Mouse (Mus musculus) heart, embryonic 10.5 days (tissue): ENCODE data around the gene Nek11. TPM values are rescaled to one million over a fixed set of nuclear protein-coding genes. Genes with fewer than 3 reads are reported as not detected.

ENCODE experiments used
- DNase-seq: peaks from one replicate; pipeline ENCODE4 v3.0.0-alpha.2; 2017; ENCODE audit warnings: low spot score
- H3K27ac ChIP-seq: fragments of 300-500 bp; sonication (generic); 2 replicates; pipeline ENCODE4 v1.5.1; 2016; ENCODE audit warnings: mild to moderate bottlenecking
- H3K27me3 ChIP-seq: fragments of 300-500 bp; sonication (generic); 2 replicates; pipeline ENCODE4 v1.6.1; 2016; ENCODE audit warnings: mild to moderate bottlenecking; ENCODE audit not compliant: poor library complexity, insufficient read depth, severe bottlenecking
- H3K36me3 ChIP-seq: fragments of 300-500 bp; sonication (generic); 2 replicates; pipeline ENCODE4 v1.6.1; 2016; ENCODE audit warnings: mild to moderate bottlenecking, moderate library complexity
- H3K4me1 ChIP-seq: fragments of 300-500 bp; sonication (generic); 2 replicates; pipeline ENCODE4 v1.6.1; 2016; ENCODE audit warnings: mild to moderate bottlenecking
- H3K4me3 ChIP-seq: fragments of 300-500 bp; sonication (generic); 2 replicates; pipeline ENCODE4 v1.5.1; 2016; ENCODE audit warnings: mild to moderate bottlenecking, moderate library complexity
- H3K9me3 ChIP-seq: fragments of 300-500 bp; sonication (generic); 2 replicates; pipeline ENCODE4 v1.6.1; 2016; ENCODE audit warnings: mild to moderate bottlenecking, moderate library complexity
- WGBS: fragments of 180-500 bp; shearing (Covaris S2); methylation state at CpG from one replicate; pipeline ENCODE4 v1.1.7; 2016; 5-methylcytosine and 5-hydroxymethylcytosine counted together
- polyA plus RNA-seq: library from polyadenylated mRNA; unstranded; fragments of >200 nt; fragmentation: Nextera tagmentation; extraction: Ambion mirVana; gene quantifications from 2 replicates; pipeline ENCODE4 v1.2.1, GENCODE M21; 2016

The Nek11 gene
- 0.14 and 0.27 TPM in 2 replicates for polyA plus RNA-seq

GRCm38 (mm10) chr9:105395218-105395627 lies at the start of gene Nek11, which contains the start of gene Aste1:
Gene Nek11 (minus strand): TSS chr9:105395524.
Gene Aste1 (plus strand): TSS chr9:105395392.
- Histone ChIP-seq H3K27ac (peak within 1 kb of the TSS; percentile 91), H3K27me3 (no peaks in the 10 kb centered on the region), H3K9me3 (no peaks in the 10 kb centered on the region), H3K4me3 (peak within 1 kb of the TSS; percentile 77), H3K36me3 (peaks cover 26% of the 10 kb centered on the region), H3K4me1 (peaks cover 5% of the 10 kb centered on the region)
- under 1% methylated on average over 44 of the region's 44 CpGs for WGBS
- DNase-seq, result peak; percentile 97

- 93% methylated on average over 6 of the region's 6 CpGs for WGBS
- H3K36me3 ChIP-seq, result peaks cover 64% of the 10 kb centered on the region
- DNase-seq, result no peak
These were observed 13.2 kb upstream of the Nek11 start for GRCm38 (mm10) chr9:105408549-105408948.

GRCm38 (mm10) chr9:105394720-105395119 lies 604 bp downstream of the Nek11 start:
- peaks cover 5% of the 10 kb centered on the region for H3K4me1 ChIP-seq
- DNase-seq, result no peak

More at GRCm38 (mm10) chr9:105408549-105408948, 13.2 kb upstream of the Nek11 start:
- no peaks in the 10 kb centered on the region for H3K27me3 ChIP-seq
- H3K27ac ChIP-seq, result no peak overlapping the region
- no peak overlapping the region for H3K4me3 ChIP-seq
- no peaks in the 10 kb centered on the region for H3K9me3 ChIP-seq
- no peaks in the 10 kb centered on the region for H3K4me1 ChIP-seq

GRCm38 (mm10) chr9:105390616-105391015 lies 4.7 kb downstream of the Nek11 start:
- 61% methylated on average over 4 of the region's 5 CpGs for WGBS
- Histone ChIP-seq H3K27me3 (no peaks in the 10 kb centered on the region), H3K27ac (no peak overlapping the region), H3K4me3 (no peak overlapping the region), H3K4me1 (no peaks in the 10 kb centered on the region), H3K9me3 (no peaks in the 10 kb centered on the region), H3K36me3 (no peaks in the 10 kb centered on the region)
- no peak for DNase-seq

More at GRCm38 (mm10) chr9:105394720-105395119, 604 bp downstream of the Nek11 start:
- peak overlapping the region; percentile 77 for H3K4me3 ChIP-seq
- H3K9me3 ChIP-seq, result no peaks in the 10 kb centered on the region
- H3K27ac ChIP-seq, result no peak overlapping the region
- H3K36me3 ChIP-seq, result peaks cover 26% of the 10 kb centered on the region
- WGBS, result 14% methylated on average over 11 of the region's 11 CpGs
- H3K27me3 ChIP-seq, result no peaks in the 10 kb centered on the region

GRCm38 (mm10) chr9:105389289-105389688 lies 6.0 kb downstream of the Nek11 start:
- 19% methylated on average over 4 of the region's 4 CpGs for WGBS

GRCm38 (mm10) chr9:105387403-105387802 lies 7.9 kb downstream of the Nek11 start:
- 77% methylated on average over 5 of the region's 5 CpGs for WGBS
- no peaks in the 10 kb centered on the region for H3K36me3 ChIP-seq
- H3K4me3 ChIP-seq, result no peak overlapping the region
- no peaks in the 10 kb centered on the region for H3K4me1 ChIP-seq
- no peaks in the 10 kb centered on the region for H3K27me3 ChIP-seq
- no peaks in the 10 kb centered on the region for H3K9me3 ChIP-seq
- no peak for DNase-seq
- H3K27ac ChIP-seq, result no peak overlapping the region

More at GRCm38 (mm10) chr9:105389289-105389688, 6.0 kb downstream of the Nek11 start:
- DNase-seq, result no peak
- H3K4me3 ChIP-seq, result no peak overlapping the region
- H3K36me3 ChIP-seq, result no peaks in the 10 kb centered on the region
- H3K9me3 ChIP-seq, result no peaks in the 10 kb centered on the region
- no peaks in the 10 kb centered on the region for H3K4me1 ChIP-seq
- no peak overlapping the region for H3K27ac ChIP-seq
- H3K27me3 ChIP-seq, result no peaks in the 10 kb centered on the region

GRCm38 (mm10) chr9:105379533-105380145 lies 15.7 kb downstream of the Nek11 start:
- Histone ChIP-seq H3K36me3 (no peaks in the 10 kb centered on the region), H3K9me3 (no peaks in the 10 kb centered on the region), H3K27me3 (no peaks in the 10 kb centered on the region), H3K4me3 (no peak overlapping the region), H3K27ac (no peak overlapping the region), H3K4me1 (no peaks in the 10 kb centered on the region)
- no peak for DNase-seq
- 76% methylated on average over 8 of the region's 8 CpGs for WGBS

GRCm38 (mm10) chr9:105377622-105378021 lies 17.7 kb downstream of the Nek11 start:
- Histone ChIP-seq H3K36me3 (no peaks in the 10 kb centered on the region), H3K4me1 (no peaks in the 10 kb centered on the region), H3K9me3 (no peaks in the 10 kb centered on the region), H3K27me3 (no peaks in the 10 kb centered on the region), H3K4me3 (no peak overlapping the region), H3K27ac (no peak overlapping the region)
- DNase-seq, result peak; percentile 11
- 64% methylated on average over 3 of the region's 3 CpGs for WGBS

- Histone ChIP-seq H3K9me3 (no peaks in the 10 kb centered on the region), H3K4me3 (no peak overlapping the region), H3K27me3 (no peaks in the 10 kb centered on the region), H3K36me3 (no peaks in the 10 kb centered on the region), H3K4me1 (no peaks in the 10 kb centered on the region), H3K27ac (no peak overlapping the region)
- DNase-seq, result peak; percentile 66
- WGBS, result 72% methylated on average over 7 of the region's 7 CpGs
These were observed 18.3 kb downstream of the Nek11 start for GRCm38 (mm10) chr9:105376954-105377530.

GRCm38 (mm10) chr9:105376411-105376810 lies 18.9 kb downstream of the Nek11 start:
- Histone ChIP-seq H3K4me1 (no peaks in the 10 kb centered on the region), H3K36me3 (no peaks in the 10 kb centered on the region), H3K27ac (no peak overlapping the region), H3K27me3 (no peaks in the 10 kb centered on the region), H3K9me3 (no peaks in the 10 kb centered on the region), H3K4me3 (no peak overlapping the region)
- 69% methylated on average over 7 of the region's 7 CpGs for WGBS
- DNase-seq, result no peak

- no peaks in the 10 kb centered on the region for H3K36me3 ChIP-seq
- H3K4me3 ChIP-seq, result no peak overlapping the region
- H3K4me1 ChIP-seq, result no peaks in the 10 kb centered on the region
- WGBS, result 69% methylated on average over 5 of the region's 5 CpGs
- no peaks in the 10 kb centered on the region for H3K9me3 ChIP-seq
- H3K27ac ChIP-seq, result no peak overlapping the region
- no peaks in the 10 kb centered on the region for H3K27me3 ChIP-seq
- peak; percentile 59 for DNase-seq
These were observed 21.0 kb downstream of the Nek11 start for GRCm38 (mm10) chr9:105374361-105374760.

- Histone ChIP-seq H3K4me1 (no peaks in the 10 kb centered on the region), H3K27me3 (no peaks in the 10 kb centered on the region), H3K9me3 (no peaks in the 10 kb centered on the region), H3K4me3 (no peak overlapping the region), H3K36me3 (no peaks in the 10 kb centered on the region), H3K27ac (no peak overlapping the region)
- WGBS, result 87% methylated on average over 3 of the region's 3 CpGs
- DNase-seq, result no peak
These were observed 26.7 kb downstream of the Nek11 start for GRCm38 (mm10) chr9:105368605-105369004.

- Histone ChIP-seq H3K27ac (no peak overlapping the region), H3K4me3 (no peak overlapping the region), H3K27me3 (no peaks in the 10 kb centered on the region), H3K4me1 (no peaks in the 10 kb centered on the region), H3K36me3 (no peaks in the 10 kb centered on the region), H3K9me3 (no peaks in the 10 kb centered on the region)
- no peak for DNase-seq
- WGBS, result 84% methylated on average over 4 of the region's 4 CpGs
These were observed 29.1 kb downstream of the Nek11 start for GRCm38 (mm10) chr9:105366199-105366598.
